Mouse (Mus musculus): ENCODE results near the gene Pgc. TPM values are rescaled to one million over a fixed set of nuclear protein-coding genes. Genes with fewer than 3 reads are reported as not detected.
A peak's percentile ranks its signal among the peaks of the same experiment; 100 is the strongest.

The Pgc gene
- total RNA-seq (2022): not detected

- no peak for DNase-seq (ENCODE audit: low spot score)
Measured at GRCm38 (mm10) chr17:47726566-47726965, at the start of gene Pgc. Pgc (plus strand) TSS chr17:47726842.

- no peak for DNase-seq (ENCODE audit: low spot score)
Measured at GRCm38 (mm10) chr17:47678238-47678637, 48.4 kb upstream of the Pgc start.

GRCm38 (mm10) chr17:47678702-47679101, 47.9 kb upstream of the Pgc start:
- no peak for DNase-seq (ENCODE audit: low spot score)

GRCm38 (mm10) chr17:47682836-47683235, 43.8 kb upstream of the Pgc start:
- no peak for DNase-seq (ENCODE audit: low spot score)

GRCm38 (mm10) chr17:47687409-47688343, 39.0 kb upstream of the Pgc start:
- peak; percentile 93 for DNase-seq (ENCODE audit: low spot score)

- no peak for DNase-seq (ENCODE audit: low spot score)
Measured at GRCm38 (mm10) chr17:47688344-47688607, 38.4 kb upstream of the Pgc start, which contains the start of gene Tomm6. Tomm6 (minus strand) TSS chr17:47688386.

GRCm38 (mm10) chr17:47688608-47689575, 37.8 kb upstream of the Pgc start, which contains the start of gene Frs3:
Frs3 (plus strand) TSS chr17:47689030.
- DNase-seq (ENCODE audit: low spot score): peak; percentile 40

GRCm38 (mm10) chr17:47689894-47690293, 36.7 kb upstream of the Pgc start:
- no peak for DNase-seq (ENCODE audit: low spot score)

GRCm38 (mm10) chr17:47691650-47692049, 35.0 kb upstream of the Pgc start:
- DNase-seq (ENCODE audit: low spot score): no peak

- DNase-seq (ENCODE audit: low spot score): peak; percentile 69
Measured at GRCm38 (mm10) chr17:47693671-47694441, 32.8 kb upstream of the Pgc start.

GRCm38 (mm10) chr17:47694442-47694502, 32.4 kb upstream of the Pgc start, which contains the start of gene Gm21981:
Gm21981 (minus strand) TSS chr17:47694455.
- no peak for DNase-seq (ENCODE audit: low spot score)

- DNase-seq (ENCODE audit: low spot score): peak; percentile 96
Measured at GRCm38 (mm10) chr17:47694503-47695336, 31.9 kb upstream of the Pgc start, which contains the start of gene Prickle4. Prickle4 (minus strand) TSS chr17:47694736.

- no peak for DNase-seq (ENCODE audit: low spot score)
Measured at GRCm38 (mm10) chr17:47695337-47695710, 31.3 kb upstream of the Pgc start.

GRCm38 (mm10) chr17:47698156-47698555, 28.5 kb upstream of the Pgc start:
- DNase-seq (ENCODE audit: low spot score): no peak

GRCm38 (mm10) chr17:47699055-47699454, 27.6 kb upstream of the Pgc start:
- no peak for DNase-seq (ENCODE audit: low spot score)

- DNase-seq (ENCODE audit: low spot score): no peak
Measured at GRCm38 (mm10) chr17:47701793-47702192, 24.8 kb upstream of the Pgc start.

GRCm38 (mm10) chr17:47702548-47703345, 23.9 kb upstream of the Pgc start:
- DNase-seq (ENCODE audit: low spot score): no peak

- DNase-seq (ENCODE audit: low spot score): no peak
Measured at GRCm38 (mm10) chr17:47703556-47703955, 23.1 kb upstream of the Pgc start.

GRCm38 (mm10) chr17:47704692-47705091, 21.9 kb upstream of the Pgc start:
- no peak for DNase-seq (ENCODE audit: low spot score)

GRCm38 (mm10) chr17:47706196-47706595, 20.4 kb upstream of the Pgc start:
- DNase-seq (ENCODE audit: low spot score): no peak
